Mouse (Mus musculus) layer of hippocampus, adult 9-11 months (tissue): ENCODE data around the gene Aldh18a1.
A peak's percentile ranks its signal among the peaks of the same experiment; 100 is the strongest.
"Not testable (repeated sequence)": the region's sequence is repeated elsewhere in the genome, so short reads cannot be mapped to it uniquely, and the experiment has no call there.

Experiments used
- DNase-seq: peaks from one replicate; pipeline ENCODE4 v3.0.0; 2022

Aldh18a1 gene

GRCm38 (mm10) chr19:40588293-40588654, at the start of gene Aldh18a1:
Gene Aldh18a1, minus strand, starts transcription at chr19:40588463.
- DNase-seq = peak; percentile 94

- peak; percentile 82 for DNase-seq
These were observed 49.3 kb upstream of the Aldh18a1 start for GRCm38 (mm10) chr19:40637601-40638000.

GRCm38 (mm10) chr19:40637091-40637490, 48.8 kb upstream of the Aldh18a1 start:
- no peak for DNase-seq

- no peak for DNase-seq
These were observed 44.9 kb upstream of the Aldh18a1 start for GRCm38 (mm10) chr19:40633144-40633543.

GRCm38 (mm10) chr19:40632668-40633067, 44.4 kb upstream of the Aldh18a1 start:
- DNase-seq = no peak

GRCm38 (mm10) chr19:40632193-40632592, 43.9 kb upstream of the Aldh18a1 start:
- no peak for DNase-seq

GRCm38 (mm10) chr19:40630606-40631005, 42.3 kb upstream of the Aldh18a1 start:
- DNase-seq = peak; percentile 78

- peak; percentile 70 for DNase-seq
These were observed 41.8 kb upstream of the Aldh18a1 start for GRCm38 (mm10) chr19:40630096-40630495.

GRCm38 (mm10) chr19:40628950-40629349, 40.7 kb upstream of the Aldh18a1 start:
- DNase-seq = no peak

GRCm38 (mm10) chr19:40625935-40626334, 37.7 kb upstream of the Aldh18a1 start:
- DNase-seq = no peak

GRCm38 (mm10) chr19:40621616-40622015, 33.4 kb upstream of the Aldh18a1 start:
- not testable (repeated sequence) for DNase-seq

GRCm38 (mm10) chr19:40616021-40616420, 27.8 kb upstream of the Aldh18a1 start:
- DNase-seq = no peak

GRCm38 (mm10) chr19:40614811-40615210, 26.5 kb upstream of the Aldh18a1 start:
- DNase-seq = no peak

GRCm38 (mm10) chr19:40611830-40612506, 23.7 kb upstream of the Aldh18a1 start, which contains the start of the genes Tctn3 and Entpd1:
Gene Tctn3, minus strand, starts transcription at chr19:40612233.
Gene Entpd1, plus strand, starts transcription at chr19:40612366.
- peak; percentile 97 for DNase-seq

GRCm38 (mm10) chr19:40607676-40608075, 19.4 kb upstream of the Aldh18a1 start:
- no peak for DNase-seq

- no peak for DNase-seq
These were observed 16.9 kb upstream of the Aldh18a1 start for GRCm38 (mm10) chr19:40605189-40605588.

GRCm38 (mm10) chr19:40601870-40602269, 13.6 kb upstream of the Aldh18a1 start:
- DNase-seq = no peak

- not testable (repeated sequence) for DNase-seq
These were observed 12.6 kb upstream of the Aldh18a1 start for GRCm38 (mm10) chr19:40600846-40601245.

GRCm38 (mm10) chr19:40595831-40596230, 7.6 kb upstream of the Aldh18a1 start:
- no peak for DNase-seq

GRCm38 (mm10) chr19:40595231-40595630, 7.0 kb upstream of the Aldh18a1 start:
- no peak for DNase-seq

GRCm38 (mm10) chr19:40589530-40589880, 1.2 kb upstream of the Aldh18a1 start:
- no peak for DNase-seq

- peak; percentile 82 for DNase-seq
These were observed 725 bp upstream of the Aldh18a1 start for GRCm38 (mm10) chr19:40588847-40589529.

- no peak for DNase-seq
These were observed 571 bp downstream of the Aldh18a1 start for GRCm38 (mm10) chr19:40587491-40588292.

GRCm38 (mm10) chr19:40586908-40587307, 1.4 kb downstream of the Aldh18a1 start:
- DNase-seq = no peak
